ENCODE assay signal across 19 mouse cellular contexts in the genomic region with DNA sequence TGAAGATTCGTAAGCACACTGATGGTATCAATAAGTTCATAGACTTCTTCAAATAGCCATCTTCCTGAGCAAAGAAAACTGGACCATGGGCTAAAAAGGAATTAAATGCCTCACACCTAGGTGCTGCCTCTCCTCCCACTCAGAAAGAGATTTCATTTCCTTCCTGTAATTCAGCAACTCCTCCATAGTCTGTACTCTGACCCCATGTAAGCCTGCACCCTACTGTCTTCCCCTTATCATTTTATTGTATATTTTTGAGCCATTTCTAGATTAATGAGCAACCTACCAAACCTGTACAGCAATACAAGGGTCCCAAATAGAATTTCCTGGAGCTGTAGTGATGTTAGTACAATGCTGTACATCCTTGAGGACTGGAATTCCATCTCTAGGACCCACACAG. TPM values are rescaled to one million over a fixed set of nuclear protein-coding genes. Genes with fewer than 3 reads are reported as not detected.
"Had no signal": no experiment of that assay in that cellular context is flagged by ENCODE, and none has a peak within 500 bp of the region (broad histone marks: within the 10 kb centered on the region; RNA-seq: fewer than 3 reads in every experiment).

No protein-coding gene starts in this region.

- H3K4me2 ChIP-seq: neural tube, embryonic 15.5 days; stomach, embryonic 15.5 days had no signal

- H3K9ac ChIP-seq: neural tube, embryonic 15.5 days; stomach, embryonic 15.5 days had no signal

- DNase-seq: right cerebral cortex, adult 18-20 months; right cerebral cortex, postnatal 14 days; right cerebral cortex, postnatal 25 days; right cerebral cortex, postnatal 4 days; spleen, adult 18-20 months; thymus, adult 18-20 months; thymus, adult 2 months; thymus, postnatal 14 days; thymus, postnatal 25 days; thymus, postnatal 36 days; thymus, postnatal 4 days had no signal

- H3K4me3 ChIP-seq: neural tube, embryonic 15.5 days; stomach, embryonic 15.5 days had no signal

- H3K36me3 ChIP-seq: neural tube, embryonic 15.5 days; stomach, embryonic 15.5 days had no signal

- H3K27me3 ChIP-seq: neural tube, embryonic 15.5 days; stomach, embryonic 15.5 days had no signal

- H3K9me3 ChIP-seq: neural tube, embryonic 15.5 days; stomach, embryonic 15.5 days had no signal

- H3K4me1 ChIP-seq: stomach, embryonic 15.5 days had no signal

- H3K27ac ChIP-seq: neural tube, embryonic 15.5 days; stomach, embryonic 15.5 days; stomach, postnatal 0 days had no signal

RNA-seq across cellular contexts. Expression of a gene that starts 37.1 kb away (rescaled TPM):
- polyA plus RNA-seq: small intestine, adult 2 months; spleen, adult 2 months; stomach, embryonic 14.5 days; stomach, embryonic 16.5 days; stomach, postnatal 0 days; thymus, adult 2 months; thymus, postnatal 0 days had no signal
